In genomic region chr7:80369967-80370431, GRCm38 (mm10) we compare ENCODE assay signal across 7 mouse cellular contexts. TPM values are rescaled to one million over a fixed set of nuclear protein-coding genes. Genes with fewer than 3 reads are reported as not detected.
A peak's percentile ranks its signal among the peaks of the same experiment; 100 is the strongest.
DNase-seq lines count a peak whose midpoint lies in the region; ATAC-seq and TF ChIP-seq lines count a peak whose summit lies in the region.

No protein-coding gene starts in this region.

- peak overlapping the region; percentile 41 for H3K9ac ChIP-seq in embryonic facial prominence, embryonic 15.5 days
- H3K9ac ChIP-seq in limb, embryonic 12.5 days (replicated peaks) = peak overlapping the region; percentile 91

- no peaks in the 10 kb centered on the region for H3K27me3 ChIP-seq in embryonic facial prominence, embryonic 15.5 days
- H3K27me3 ChIP-seq in limb, embryonic 12.5 days = no peaks in the 10 kb centered on the region

- no peak for ATAC-seq in embryonic facial prominence, embryonic 15.5 days (ENCODE audit: insufficient number of reproducible peaks, low FRiP score, low TSS enrichment, low read depth)
- ATAC-seq in limb, embryonic 12.5 days (ENCODE audit: insufficient number of reproducible peaks, insufficient read depth, low FRiP score, low TSS enrichment, low read depth) = no peak

- peak overlapping the region; percentile 76 for H3K27ac ChIP-seq in embryonic facial prominence, embryonic 15.5 days (replicated peaks)
- H3K27ac ChIP-seq in limb, embryonic 12.5 days = peak overlapping the region; percentile 87; the same call in 1 of the 2 replicates
- peak overlapping the region; percentile 95 for H3K27ac ChIP-seq in olfactory bulb, adult 2 months (ENCODE audit: insufficient read depth, low read depth, low read length)

- peaks cover 31% of the 10 kb centered on the region for H3K36me3 ChIP-seq in embryonic facial prominence, embryonic 15.5 days
- H3K36me3 ChIP-seq in limb, embryonic 12.5 days = peaks cover 32% of the 10 kb centered on the region

- no peak for TF ChIP-seq POLR2A in olfactory bulb, adult 2 months (IDR thresholded peaks at IDR 0.05; ENCODE audit: insufficient read depth, low read depth, low read length)

- no peak for TF ChIP-seq CTCF in olfactory bulb, adult 2 months (IDR thresholded peaks at IDR 0.05; ENCODE audit: insufficient read depth, low read depth, low read length)

- no peaks in the 10 kb centered on the region for H3K9me3 ChIP-seq in embryonic facial prominence, embryonic 15.5 days (replicated peaks)
- H3K9me3 ChIP-seq in limb, embryonic 12.5 days = no peaks in the 10 kb centered on the region

- DNase-seq in thymus, postnatal 0 days (ENCODE audit: low spot score) = peak; percentile 42
- DNase-seq in thymus, postnatal 4 days = no peak
- DNase-seq in yolk sac, embryonic 10.5 days (ENCODE audit: low spot score) = no peak
- no peak for DNase-seq in layer of hippocampus, postnatal 14 days (ENCODE audit: low spot score in 2 of 2)

- peak overlapping the region; percentile 60 for H3K4me3 ChIP-seq in embryonic facial prominence, embryonic 15.5 days (replicated peaks)
- H3K4me3 ChIP-seq in limb, embryonic 12.5 days (replicated peaks) = peak overlapping the region; percentile 93
- H3K4me3 ChIP-seq in olfactory bulb, adult 2 months (ENCODE audit: insufficient read depth, low read depth, low read length) = peak overlapping the region; percentile 96

- 21% methylated on average over 4 of the region's 4 CpGs for WGBS in embryonic facial prominence, embryonic 15.5 days
- WGBS in limb, embryonic 12.5 days = 24% methylated on average over 4 of the region's 4 CpGs
- 12% methylated on average over 4 of the region's 4 CpGs for WGBS in olfactory bulb, adult 2 months

- H3K4me2 ChIP-seq in embryonic facial prominence, embryonic 15.5 days (replicated peaks) = peak overlapping the region; percentile 57
- H3K4me2 ChIP-seq in limb, embryonic 12.5 days = peak overlapping the region; percentile 67

- peaks cover 29% of the 10 kb centered on the region for H3K4me1 ChIP-seq in embryonic facial prominence, embryonic 15.5 days
- peaks cover 19% of the 10 kb centered on the region for H3K4me1 ChIP-seq in limb, embryonic 12.5 days (replicated peaks)
- peaks cover 26% of the 10 kb centered on the region for H3K4me1 ChIP-seq in olfactory bulb, adult 2 months (ENCODE audit: control insufficient read depth, insufficient read depth, low read length)

RNA-seq across cellular contexts. Expression of gene Man2a2, which starts 1.2 kb away (rescaled TPM):
- polyA plus RNA-seq in thymus, postnatal 0 days (2015; fragmentation: Nextera tagmentation; extraction: Ambion mirVana) = 7.1 and 10.3 TPM in 2 replicates
- 24.8 and 25.2 TPM in 2 replicates for polyA plus RNA-seq in embryonic facial prominence, embryonic 15.5 days (2015; fragmentation: Nextera tagmentation; extraction: Ambion mirVana)
- polyA plus RNA-seq in limb, embryonic 12.5 days (2016; fragmentation: Nextera tagmentation; extraction: Ambion mirVana) = 25.7 and 31.7 TPM in 2 replicates
- 117 and 148 TPM in 2 replicates for polyA plus RNA-seq in olfactory bulb, adult 2 months (2012; ENCODE audit: insufficient read depth, insufficient read length, low replicate concordance, missing spikeins)
- total RNA-seq in layer of hippocampus, postnatal 14 days (2021) = 100 to 1,000 TPM; 124 to 139 TPM

RNA-seq across cellular contexts. Expression of gene Fes, which starts 17.7 kb away (rescaled TPM):
- 7.3 and 7.8 TPM in 2 replicates for polyA plus RNA-seq in thymus, postnatal 0 days (2015; fragmentation: Nextera tagmentation; extraction: Ambion mirVana)
- polyA plus RNA-seq in embryonic facial prominence, embryonic 15.5 days (2015; fragmentation: Nextera tagmentation; extraction: Ambion mirVana) = 16.4 and 16.7 TPM in 2 replicates
- 10.2 and 11.0 TPM in 2 replicates for polyA plus RNA-seq in limb, embryonic 12.5 days (2016; fragmentation: Nextera tagmentation; extraction: Ambion mirVana)
- not detected in 2 replicates for polyA plus RNA-seq in olfactory bulb, adult 2 months (2012; ENCODE audit: insufficient read depth, insufficient read length, low replicate concordance, missing spikeins)
- 1 to 10 TPM; 5.6 to 9.9 TPM for total RNA-seq in layer of hippocampus, postnatal 14 days (2021)

RNA-seq across cellular contexts. Expression of gene Hddc3, which starts 27.1 kb away (rescaled TPM):
- 8.4 and 12.7 TPM in 2 replicates for polyA plus RNA-seq in thymus, postnatal 0 days (2015; fragmentation: Nextera tagmentation; extraction: Ambion mirVana)
- 22.9 and 25.4 TPM in 2 replicates for polyA plus RNA-seq in embryonic facial prominence, embryonic 15.5 days (2015; fragmentation: Nextera tagmentation; extraction: Ambion mirVana)
- 25.8 and 29.6 TPM in 2 replicates for polyA plus RNA-seq in limb, embryonic 12.5 days (2016; fragmentation: Nextera tagmentation; extraction: Ambion mirVana)
- polyA plus RNA-seq in olfactory bulb, adult 2 months (2012; ENCODE audit: insufficient read depth, insufficient read length, low replicate concordance, missing spikeins) = not detected in 2 replicates
- total RNA-seq in layer of hippocampus, postnatal 14 days (2021) = 10 to 100 TPM; 45.8 to 46.3 TPM

RNA-seq across cellular contexts. Expression of gene Unc45a, which starts 29.2 kb away (rescaled TPM):
- 31.0 and 32.3 TPM in 2 replicates for polyA plus RNA-seq in thymus, postnatal 0 days (2015; fragmentation: Nextera tagmentation; extraction: Ambion mirVana)
- 55.6 and 57.7 TPM in 2 replicates for polyA plus RNA-seq in embryonic facial prominence, embryonic 15.5 days (2015; fragmentation: Nextera tagmentation; extraction: Ambion mirVana)
- polyA plus RNA-seq in limb, embryonic 12.5 days (2016; fragmentation: Nextera tagmentation; extraction: Ambion mirVana) = 56.9 and 61.8 TPM in 2 replicates
- not detected in 2 replicates for polyA plus RNA-seq in olfactory bulb, adult 2 months (2012; ENCODE audit: insufficient read depth, insufficient read length, low replicate concordance, missing spikeins)
- 10 to 100 TPM; 40.6 to 47.9 TPM for total RNA-seq in layer of hippocampus, postnatal 14 days (2021)

RNA-seq across cellular contexts. Expression of gene Furin, which starts 35.2 kb away (rescaled TPM):
- 6.8 and 9.1 TPM in 2 replicates for polyA plus RNA-seq in thymus, postnatal 0 days (2015; fragmentation: Nextera tagmentation; extraction: Ambion mirVana)
- polyA plus RNA-seq in embryonic facial prominence, embryonic 15.5 days (2015; fragmentation: Nextera tagmentation; extraction: Ambion mirVana) = 16.0 and 16.7 TPM in 2 replicates
- polyA plus RNA-seq in limb, embryonic 12.5 days (2016; fragmentation: Nextera tagmentation; extraction: Ambion mirVana) = 10.7 and 13.2 TPM in 2 replicates
- not detected in 2 replicates for polyA plus RNA-seq in olfactory bulb, adult 2 months (2012; ENCODE audit: insufficient read depth, insufficient read length, low replicate concordance, missing spikeins)
- 10 to 100 TPM; 48.7 to 50.3 TPM for total RNA-seq in layer of hippocampus, postnatal 14 days (2021)
